Mouse (Mus musculus) heart, postnatal 36 days (tissue): Measurements from ENCODE around the gene Klhl3. TPM values are rescaled to one million over a fixed set of nuclear protein-coding genes. Genes with fewer than 3 reads are reported as not detected.
"Not testable (repeated sequence)": the region's sequence is repeated elsewhere in the genome, so short reads cannot be mapped to it uniquely, and the experiment has no call there.

ENCODE experiments used
- DNase-seq, 2 experiments: peaks; one replicate each; pipeline ENCODE4 v3.0.0; 2021 to 2022
- intact Hi-C: fragments of 180-260 bp; cut with DNase I; formaldehyde crosslinking; loops from one replicate; pipeline ENCODE4 v1.15.1; 2025
- total RNA-seq, 2 experiments: library from RNA; stranded (reverse); gene quantifications; 2 replicates each; pipeline ENCODE4 v1.2.3; 2021

Gene Klhl3
- 1 to 10 TPM; 1.7 to 2.5 TPM for total RNA-seq

DNA sequence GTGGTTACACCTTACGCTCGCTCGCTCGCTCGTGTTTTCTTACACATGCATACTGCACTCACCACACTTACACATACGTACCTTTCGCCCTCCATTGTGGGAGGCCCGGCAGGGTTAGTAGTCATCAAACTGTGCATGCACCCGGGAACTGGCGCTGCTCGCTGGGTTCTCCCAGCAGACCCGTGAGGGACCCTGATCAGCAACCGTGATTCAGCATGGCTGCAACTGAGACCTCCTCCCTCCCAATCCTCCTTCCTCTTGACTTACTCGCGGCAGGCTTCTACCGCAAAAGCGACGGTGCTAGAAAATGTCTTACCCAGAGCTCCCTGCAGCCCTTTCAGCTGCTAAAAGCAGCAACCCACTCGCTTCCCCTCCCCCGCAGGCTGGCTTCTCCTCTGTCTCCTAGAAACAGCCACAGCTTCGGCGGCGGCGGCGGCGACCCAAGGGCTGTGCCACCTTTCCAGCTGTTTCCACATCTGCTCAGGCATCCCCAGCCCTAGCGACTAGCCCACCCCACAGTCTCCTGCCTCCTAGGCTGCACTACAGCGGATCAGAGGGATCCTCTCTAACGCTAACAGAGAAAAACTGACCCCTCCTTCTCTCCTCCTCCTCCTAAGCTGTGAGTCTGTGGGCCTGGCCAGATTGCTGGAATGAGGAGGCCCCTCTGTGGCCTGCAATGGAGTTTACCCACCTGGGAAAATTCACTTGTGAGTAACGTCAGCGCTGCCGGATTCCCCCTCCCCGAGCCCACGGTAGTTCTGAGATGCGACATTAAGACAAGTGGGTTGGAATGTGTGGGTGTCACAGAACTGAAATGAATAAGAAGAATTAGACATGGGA, at the start of gene Klhl3:
Klhl3 (minus strand) TSS at position 532 of the 840 bp plus-strand sequence.
- DNase-seq: peak; percentile 54 to 61
- intact Hi-C loops: loop anchor here (2.0 kb wide), 2 partner anchors 44 to 78 kb away; no protein-coding TSS in a partner anchor

DNA sequence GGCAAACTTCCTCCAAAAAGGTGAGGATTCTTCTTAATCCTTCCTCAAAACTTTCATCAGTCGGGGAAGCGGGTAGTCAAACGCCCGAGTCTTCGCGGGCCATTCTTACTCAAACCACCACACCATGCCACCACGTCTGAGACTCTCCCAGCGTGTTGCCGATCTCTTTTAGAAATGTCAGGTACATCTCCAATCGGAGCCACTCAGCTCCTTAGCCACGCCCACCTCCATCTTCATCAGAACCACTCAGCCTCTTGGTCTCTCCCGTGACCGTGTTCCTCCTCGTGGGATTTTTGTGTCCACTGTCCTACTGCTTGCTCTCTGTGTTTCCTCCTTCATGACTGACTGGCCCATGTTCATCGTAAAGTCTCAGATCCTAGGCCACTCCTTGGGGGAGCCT, 47.4 kb upstream of the Klhl3 start:
- DNase-seq: no peak
- intact Hi-C loops: no loop called here

DNA sequence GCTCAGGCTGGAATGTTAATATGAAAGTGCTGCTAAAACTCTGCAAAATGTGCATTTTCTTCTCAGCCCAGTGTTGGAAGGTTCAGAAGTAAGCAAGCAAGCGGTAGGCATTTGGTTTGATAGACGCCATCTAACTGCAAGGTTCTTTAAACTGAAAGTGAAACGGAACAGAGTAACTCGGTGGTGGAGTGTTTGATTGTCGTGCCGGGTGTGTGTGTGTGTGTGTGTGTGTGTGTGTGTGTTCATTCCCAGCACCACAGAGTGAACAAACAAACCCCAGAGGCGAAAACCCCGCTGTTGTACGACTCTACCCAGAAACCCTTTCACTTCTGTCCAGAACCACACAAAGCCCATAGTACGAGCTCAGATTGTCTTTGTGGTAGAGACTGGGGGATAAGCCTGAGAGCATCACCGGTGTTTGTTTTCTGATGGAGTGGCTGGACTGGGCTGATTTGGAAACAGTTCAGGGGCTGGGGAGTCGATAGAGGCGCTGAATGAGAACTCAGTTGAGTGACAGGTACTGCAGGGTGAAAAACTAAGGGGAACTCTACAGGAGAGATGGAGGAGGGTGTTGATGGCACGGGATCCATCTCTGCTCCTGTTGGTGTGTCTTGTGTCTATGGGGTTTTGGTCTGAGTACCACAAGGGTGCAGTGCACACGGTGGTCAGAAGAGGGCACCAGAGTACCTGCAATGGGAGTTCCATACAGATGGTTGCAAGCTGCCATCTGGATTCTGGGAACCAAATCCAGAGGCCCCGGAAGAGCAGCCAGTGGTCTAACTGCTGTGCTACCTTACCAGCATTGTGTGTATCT, 44.9 kb upstream of the Klhl3 start:
- intact Hi-C loops: loop anchor here (1.0 to 10.0 kb wide), 5 partner anchors 44 to 226 kb away; partner anchors contain the start of genes 2210016F16Rik and Ubqln1

DNA sequence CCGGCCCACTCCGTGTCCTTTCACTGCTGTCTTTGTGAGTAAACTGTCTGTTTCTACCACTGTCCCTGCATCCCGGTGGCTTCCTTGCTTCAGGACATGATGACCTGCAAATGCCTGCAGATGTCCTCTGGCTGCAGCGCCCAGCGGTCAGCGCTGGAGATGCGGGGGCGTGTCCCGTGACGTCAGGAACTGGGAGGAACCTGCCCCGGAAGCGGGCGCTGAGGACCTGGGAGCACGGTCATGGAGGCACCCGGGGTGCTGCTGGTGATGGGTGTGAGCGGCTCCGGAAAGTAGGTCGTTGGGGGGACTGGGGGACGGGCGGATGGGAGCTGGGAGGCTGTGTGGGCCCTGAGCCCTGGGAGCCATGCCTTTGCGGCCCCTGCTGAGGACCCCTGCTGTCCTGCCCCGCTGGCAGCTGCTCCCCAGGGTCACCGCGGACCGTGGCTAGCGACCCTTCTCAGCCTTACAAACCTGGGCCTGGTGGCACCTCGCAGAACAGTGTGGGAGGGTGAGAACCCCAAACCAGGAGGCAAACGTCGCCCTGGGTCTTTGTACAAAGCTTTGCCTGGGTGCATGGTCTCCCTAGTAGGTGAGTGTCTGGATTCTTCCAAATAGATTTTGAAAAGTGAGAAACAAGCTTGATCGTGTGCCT, 44.2 kb upstream of the Klhl3 start, which contains the start of gene Idnk:
Idnk (plus strand) TSS at position 203 of the 652 bp plus-strand sequence.
- peak; percentile 89 to 93 for DNase-seq
- intact Hi-C loops: loop anchor here (1.0 to 10.0 kb wide), 6 partner anchors 29 to 227 kb away; partner anchors contain the start of genes 2210016F16Rik, Hnrnpa0 and Ubqln1

More for the DNA sequence above, 44.9 kb upstream of the Klhl3 start:
- peak; percentile 85 to 89 for DNase-seq

DNA sequence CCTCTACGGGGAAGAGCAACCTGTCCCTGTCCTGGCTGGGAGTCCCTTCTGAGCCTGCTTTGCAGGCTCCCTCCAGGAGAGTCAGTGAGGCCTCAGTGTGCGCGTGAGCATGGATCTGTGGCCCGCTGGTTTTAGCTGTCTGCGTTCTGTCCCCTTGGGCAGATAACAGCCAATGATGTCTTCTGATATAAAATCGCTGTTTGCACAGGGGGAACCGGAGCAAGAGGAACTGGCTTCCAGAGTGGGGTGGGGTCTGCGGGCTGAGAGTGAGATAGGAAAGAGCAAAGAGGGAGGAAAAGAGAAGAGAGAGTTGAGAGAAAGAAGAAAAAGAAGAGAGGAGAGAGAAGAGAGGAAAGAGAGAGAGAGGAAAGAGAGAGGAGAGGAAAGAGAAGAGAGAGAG, 43.6 kb upstream of the Klhl3 start:
- DNase-seq: no peak
- intact Hi-C loops: loop anchor here (2.0 to 10.0 kb wide), 4 partner anchors 28 to 228 kb away; partner anchors contain the start of genes 2210016F16Rik, Hnrnpa0 and Ubqln1

DNA sequence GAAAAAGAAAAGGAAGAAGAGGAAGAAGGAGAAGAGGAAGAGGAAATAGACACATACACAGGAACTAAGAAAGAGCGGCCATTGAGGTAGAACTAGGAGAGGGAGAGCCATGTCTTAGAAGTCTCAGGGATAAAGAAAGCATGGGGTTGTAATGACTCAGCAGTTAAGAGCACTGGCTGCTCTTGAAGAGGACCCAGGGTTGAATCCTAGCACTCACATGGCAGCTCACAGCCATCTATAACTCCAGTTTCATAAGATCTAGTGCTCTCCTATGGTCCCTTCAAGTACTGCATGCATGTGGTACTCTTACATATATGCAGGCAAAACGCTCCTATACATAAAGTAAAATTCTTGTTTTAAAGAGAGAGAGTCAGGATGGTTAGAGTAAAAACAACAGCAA, 42.6 kb upstream of the Klhl3 start:
- intact Hi-C loops: loop anchor here (2.0 to 10.0 kb wide), 4 partner anchors 27 to 229 kb away; partner anchors contain the start of genes 2210016F16Rik, Hnrnpa0 and Ubqln1
- no peak for DNase-seq

DNA sequence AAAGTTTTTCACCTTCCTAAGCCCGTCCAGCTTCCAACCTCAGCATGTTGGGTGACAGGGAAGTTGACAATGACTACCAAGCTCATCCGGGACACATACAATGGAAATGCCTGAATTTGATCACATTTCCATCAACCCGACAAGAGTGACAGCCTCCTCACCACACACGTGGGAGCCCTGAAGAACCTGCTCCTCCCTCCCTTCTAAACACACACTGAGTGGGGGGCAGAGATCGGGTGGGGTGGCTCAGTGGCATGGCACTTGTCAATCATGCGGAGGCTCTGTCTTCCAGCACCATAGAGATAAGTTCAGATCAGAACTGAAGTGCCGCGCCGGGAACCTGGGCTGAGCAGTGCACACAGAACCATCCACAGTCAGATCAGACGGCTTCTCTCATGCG, 37.0 kb upstream of the Klhl3 start:
- DNase-seq: no peak
- intact Hi-C loops: loop anchor here (10.0 kb wide), 1 partner anchor 234 kb away; the partner anchor contains the start of gene 2210016F16Rik

DNA sequence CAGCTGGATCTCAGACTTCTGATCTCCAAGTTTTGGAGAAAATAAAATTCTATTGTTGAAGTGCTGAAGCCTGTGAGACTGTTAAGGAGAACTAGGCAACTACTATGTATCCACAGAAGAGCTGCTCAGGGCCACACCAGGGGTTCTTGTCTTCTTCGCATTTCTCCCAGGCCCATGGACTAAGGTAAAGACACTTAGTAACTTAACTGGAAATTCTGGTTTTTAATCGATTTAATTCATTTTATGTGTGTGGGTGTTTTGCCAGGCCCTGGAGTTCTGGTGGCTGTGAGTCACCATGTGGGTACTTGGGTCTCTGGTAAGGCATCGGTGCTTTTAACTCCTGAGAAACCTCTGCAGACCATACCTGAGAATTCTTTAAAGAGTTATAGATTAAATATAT, 36.2 kb upstream of the Klhl3 start:
- DNase-seq: no peak
- intact Hi-C loops: loop anchor here (10.0 kb wide), 1 partner anchor 235 kb away; the partner anchor contains the start of gene 2210016F16Rik

DNA sequence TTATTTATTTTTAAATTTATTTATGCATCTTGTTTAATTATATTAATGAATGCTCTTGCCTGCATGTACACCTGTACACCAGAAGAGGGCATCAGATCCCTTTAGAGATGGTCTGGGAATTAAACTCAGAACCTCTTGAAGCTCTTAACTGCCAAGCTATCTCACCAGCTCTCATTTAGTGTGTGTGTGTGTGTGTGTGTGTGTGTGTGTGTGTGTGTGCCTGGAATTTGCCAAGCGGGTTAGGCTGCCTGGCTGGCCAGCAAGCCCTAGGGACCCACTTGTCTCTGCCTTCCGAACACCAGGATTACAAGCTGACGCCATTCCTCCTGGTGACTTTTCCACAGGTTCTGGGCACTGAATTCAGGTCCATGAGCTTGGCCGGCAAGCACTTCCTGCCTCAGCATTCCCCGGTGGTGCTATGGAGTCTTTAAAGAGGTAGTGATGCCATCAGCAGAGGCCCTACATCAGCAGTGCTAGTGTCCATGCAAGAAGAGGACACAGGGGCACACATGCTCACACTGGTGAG, 35.7 kb upstream of the Klhl3 start:
- intact Hi-C loops: no loop called here
- no peak for DNase-seq

DNA sequence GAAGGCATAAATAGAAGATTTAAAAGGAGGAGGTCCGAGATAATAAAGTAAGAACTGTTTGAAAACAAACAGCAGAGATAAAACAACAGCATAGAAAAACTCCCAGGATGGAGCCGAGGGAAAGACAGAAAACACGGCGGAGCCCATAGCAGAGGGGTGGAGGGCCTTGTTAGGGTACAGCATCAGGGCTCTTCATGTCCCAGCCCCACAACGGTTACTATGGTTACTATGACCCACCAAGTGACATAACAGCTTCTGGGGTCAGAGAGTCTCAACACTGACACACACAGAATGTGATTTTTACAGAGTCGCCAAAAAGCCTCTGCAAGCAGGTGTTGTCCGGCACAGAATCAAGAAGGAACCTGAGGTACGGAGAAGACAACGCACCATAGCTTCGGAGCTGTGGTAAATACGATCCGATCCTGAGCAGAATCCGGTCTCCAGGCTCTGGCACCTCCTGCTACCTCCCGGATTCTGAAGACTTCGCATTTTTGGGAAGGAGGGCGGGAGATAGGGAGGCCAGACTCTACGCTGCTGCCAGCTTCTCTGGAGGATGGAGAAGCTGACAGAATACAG, 35.0 kb upstream of the Klhl3 start:
- intact Hi-C loops: no loop called here

DNA sequence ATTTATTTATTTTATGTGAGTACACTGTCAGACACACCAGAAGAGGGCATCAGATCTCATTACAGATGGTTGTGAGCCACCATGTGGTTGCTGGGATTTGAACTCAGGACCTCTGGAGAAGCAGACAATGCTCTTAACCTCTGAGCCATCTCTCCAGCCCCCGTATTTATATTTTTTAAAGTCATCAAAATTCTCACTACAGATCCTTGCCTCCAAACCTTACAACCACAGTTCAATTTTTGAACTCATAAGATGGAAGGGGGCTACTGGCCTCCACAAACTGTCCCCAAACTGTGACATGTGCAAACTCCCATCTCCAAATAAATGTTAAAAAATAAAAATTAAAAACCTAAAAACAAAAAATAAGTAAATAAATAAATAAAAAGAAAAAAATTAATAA, 34.4 kb upstream of the Klhl3 start:
- no peak for DNase-seq
- intact Hi-C loops: no loop called here

More for the DNA sequence above, 35.0 kb upstream of the Klhl3 start:
- DNase-seq: peak; percentile 26 to 39

DNA sequence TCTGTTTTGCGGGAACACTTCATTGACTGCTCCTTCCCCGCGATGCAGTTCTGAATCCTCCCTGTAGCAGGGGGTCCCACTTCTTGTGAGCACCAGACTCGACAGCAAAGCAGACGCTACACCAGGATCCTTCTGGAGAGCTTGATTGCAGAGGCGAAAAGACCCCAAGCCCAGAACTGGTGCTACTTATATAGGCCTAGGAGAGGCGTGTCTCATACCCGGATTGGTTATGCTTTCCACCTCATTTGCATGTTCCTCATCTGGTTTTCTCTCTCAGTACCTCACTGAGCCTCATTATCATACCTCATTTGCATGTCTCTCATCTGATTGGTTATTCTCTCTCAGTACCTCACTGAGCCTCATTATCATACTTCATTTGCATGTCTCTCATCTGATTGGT, 33.2 kb upstream of the Klhl3 start:
- not testable (repeated sequence) for DNase-seq

DNA sequence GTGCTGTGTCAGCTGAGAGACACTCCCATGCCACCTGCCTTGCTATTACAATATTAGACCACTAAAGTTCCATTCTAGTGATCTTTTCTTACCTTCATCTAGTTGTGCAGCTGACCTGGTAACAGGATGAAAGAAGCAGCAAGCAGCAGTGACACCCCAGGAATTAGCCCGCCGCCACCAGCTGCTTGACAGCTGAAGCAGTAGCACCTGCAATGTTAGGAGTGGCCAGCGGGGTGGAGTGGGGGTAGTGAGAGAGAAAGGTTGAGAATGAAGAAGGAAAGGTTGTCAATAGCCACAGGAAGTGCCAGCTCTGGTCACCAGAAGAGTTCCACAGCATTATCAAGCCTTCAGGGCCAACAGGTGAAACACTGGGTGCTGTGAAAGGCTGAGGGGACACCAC, 18.3 kb upstream of the Klhl3 start:
- DNase-seq: no peak
- intact Hi-C loops: no loop called here

More for the DNA sequence above, 33.2 kb upstream of the Klhl3 start:
- intact Hi-C loops: not testable (repeated sequence)

DNA sequence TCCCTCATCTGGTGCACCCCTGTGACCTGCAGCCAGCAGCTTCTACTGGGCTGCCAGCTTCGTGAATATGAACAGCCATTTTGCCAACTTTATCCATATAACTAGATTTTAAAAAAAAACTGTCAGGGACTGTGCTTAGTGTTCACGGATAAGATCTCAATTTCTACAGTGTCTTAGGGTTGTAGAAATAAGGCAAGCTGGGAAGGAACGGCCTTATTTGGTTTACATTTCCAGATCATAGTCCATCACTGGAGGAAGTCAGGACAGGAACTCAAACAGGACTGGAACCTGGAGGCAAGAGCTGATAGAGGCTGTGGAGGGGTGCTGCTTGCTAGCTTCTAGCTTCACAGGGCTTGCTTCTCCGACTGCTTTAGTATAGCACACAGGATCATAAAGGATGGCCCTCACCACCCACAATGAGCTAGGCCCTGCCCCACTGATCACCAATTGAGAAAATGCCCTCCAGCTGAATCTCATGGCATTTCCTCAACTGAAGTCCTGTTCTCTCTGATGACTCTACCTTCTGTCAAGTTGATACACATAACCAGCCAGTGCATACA, 16.4 kb upstream of the Klhl3 start:
- DNase-seq: no peak
- intact Hi-C loops: loop anchor here (2.0 to 5.0 kb wide), 2 partner anchors 27 to 273 kb away; partner anchors contain the start of genes Hnrnpk, Idnk and Rmi1

DNA sequence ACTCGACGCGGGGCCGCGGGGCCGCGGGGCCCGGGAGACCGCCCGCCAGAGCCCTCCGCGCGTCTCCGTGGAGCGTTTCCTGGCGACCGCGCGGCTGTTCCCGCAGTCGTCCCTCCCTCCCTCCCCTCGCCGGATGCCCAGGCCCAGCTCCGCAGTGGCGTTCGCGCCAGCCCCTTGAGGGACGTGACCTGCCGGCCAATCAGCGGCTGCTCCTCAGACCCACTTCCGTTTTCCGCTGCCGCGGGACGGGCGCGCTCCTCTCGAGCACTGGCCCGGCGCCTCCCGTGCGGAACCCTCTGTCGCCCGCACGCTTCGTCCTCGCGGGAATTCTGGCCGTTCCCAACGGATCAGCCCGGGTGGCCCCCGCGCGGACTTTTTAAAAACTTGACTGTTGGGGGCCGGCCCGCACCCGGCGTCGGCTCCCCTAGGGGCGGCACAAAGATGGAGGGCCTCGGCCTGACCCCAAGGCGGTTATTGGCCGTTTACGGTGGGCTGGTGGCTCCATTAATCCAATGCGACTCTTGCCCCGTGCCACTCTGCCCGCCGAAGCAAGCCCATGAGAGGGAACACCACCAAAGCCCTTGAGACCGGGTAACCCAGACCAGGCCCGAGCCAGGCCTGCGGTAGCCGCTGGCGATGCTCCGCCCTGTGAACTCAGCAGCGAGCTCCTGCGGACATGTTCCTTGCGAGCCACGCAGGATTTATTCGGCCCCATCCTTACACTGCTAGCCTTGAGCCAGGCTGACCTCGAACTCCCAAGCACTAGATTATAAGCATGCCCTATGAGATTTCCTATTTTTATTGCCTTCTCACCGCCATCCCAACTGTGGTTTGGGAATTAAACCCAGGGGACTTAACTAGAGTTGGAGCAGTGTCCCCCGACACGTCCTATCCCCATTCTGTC, 15.6 kb upstream of the Klhl3 start:
- intact Hi-C loops: loop anchor here (1.0 to 5.0 kb wide), 3 partner anchors 28 to 273 kb away; partner anchors contain the start of genes Hnrnpk, Idnk, Rmi1 and Ubqln1
- DNase-seq: peak; percentile 96 to 97

DNA sequence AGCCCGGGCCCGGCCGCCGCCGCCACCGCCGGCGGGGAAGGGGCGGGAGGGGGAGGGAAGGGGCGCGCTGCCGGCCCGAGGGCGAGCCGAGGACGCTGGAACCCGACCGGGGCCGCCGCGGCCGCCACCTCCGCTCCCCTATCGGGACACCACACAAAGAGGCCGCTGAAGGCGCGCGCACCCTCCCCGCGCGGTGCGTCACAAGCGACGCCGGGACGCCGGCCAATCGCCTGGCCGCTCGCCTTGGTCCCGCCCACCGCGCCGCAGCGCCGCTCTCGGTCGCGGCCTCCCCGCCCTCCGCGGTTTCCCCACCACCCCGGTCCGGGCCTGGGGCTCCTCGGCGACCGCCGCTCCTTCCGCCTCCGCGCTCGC, 15.0 kb upstream of the Klhl3 start, which contains the start of gene Hnrnpa0:
Hnrnpa0 (minus strand) TSS at position 161 of the 372 bp plus-strand sequence.
- intact Hi-C loops: loop anchor here (1.0 to 5.0 kb wide), 3 partner anchors 28 to 274 kb away; partner anchors contain the start of genes Hnrnpk, Idnk, Rmi1 and Ubqln1
- DNase-seq: peak; percentile 96 to 98

DNA sequence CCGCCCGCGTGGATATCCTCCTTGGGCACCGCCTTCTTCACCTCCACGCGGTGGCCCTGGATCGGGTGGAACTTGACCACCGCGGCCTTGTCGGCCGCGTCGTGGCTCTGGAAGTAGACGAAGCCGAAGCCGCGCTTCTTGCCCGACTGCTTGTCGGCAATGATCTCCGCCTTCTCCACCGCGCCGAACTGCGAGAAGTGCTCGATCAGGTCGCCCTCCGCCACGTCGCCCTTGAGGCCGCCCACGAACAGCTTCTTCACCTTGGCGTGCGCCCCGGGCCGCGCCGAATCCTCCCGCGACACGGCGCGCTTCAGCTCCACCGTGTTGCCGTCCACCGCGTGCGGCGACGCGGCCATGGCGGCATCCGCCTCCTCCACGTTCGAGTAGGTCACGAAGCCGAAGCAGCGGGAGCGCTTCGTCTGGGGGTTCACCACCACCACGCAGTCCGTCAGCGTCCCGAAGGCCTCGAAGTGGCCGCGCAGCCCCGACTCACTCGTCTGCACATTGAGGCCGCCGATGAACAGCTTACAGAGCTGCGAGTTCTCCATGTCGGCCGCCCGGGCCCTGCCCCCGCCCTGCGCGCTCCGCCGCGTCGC, 14.5 kb upstream of the Klhl3 start:
- intact Hi-C loops: loop anchor here (1.0 to 5.0 kb wide), 3 partner anchors 29 to 274 kb away; partner anchors contain the start of genes Hnrnpk, Idnk, Rmi1 and Ubqln1

More for the DNA sequence above, 14.5 kb upstream of the Klhl3 start:
- peak; percentile 67 to 90 for DNase-seq
